Mouse (Mus musculus) heart, postnatal 0 days (tissue): Measurements from ENCODE around the gene Cux2. TPM values are rescaled to one million over a fixed set of nuclear protein-coding genes. Genes with fewer than 3 reads are reported as not detected.
A peak's percentile ranks its signal among the peaks of the same experiment; 100 is the strongest.

Experiments used
- ATAC-seq: fragments of 200-750 bp; cut with Nextera tagmentation; 2 replicates; pipeline ENCODE4 v1.8.0; 2017; ENCODE audit warnings: low read depth, moderate number of reproducible peaks, moderate library complexity; ENCODE audit not compliant: insufficient read depth
- DNase-seq: peaks from one replicate; pipeline ENCODE4 v3.0.0-alpha.2; 2016; ENCODE audit warnings: low spot score
- H3K27ac ChIP-seq: fragments of 300-500 bp; sonication (generic); 2 replicates; pipeline ENCODE4 v1.5.1; 2014; ENCODE audit warnings: low read depth, mild to moderate bottlenecking
- H3K27me3 ChIP-seq: fragments of 300-500 bp; sonication (generic); 2 replicates; pipeline ENCODE4 v1.6.1; 2014; ENCODE audit warnings: low read length, mixed read lengths; ENCODE audit not compliant: control insufficient read depth, insufficient read depth
- H3K36me3 ChIP-seq: fragments of 300-500 bp; sonication (generic); replicated peaks from 2 replicates; pipeline ENCODE4 v1.6.1; 2014; ENCODE audit warnings: low read length, mixed read lengths; ENCODE audit not compliant: control insufficient read depth, insufficient read depth
- H3K4me1 ChIP-seq: fragments of 300-500 bp; sonication (generic); 2 replicates; pipeline ENCODE4 v1.6.1; 2014; ENCODE audit warnings: antibody characterized with exemption; ENCODE audit not compliant: control insufficient read depth, insufficient read depth
- H3K4me2 ChIP-seq: fragments of 300-500 bp; sonication (generic); 2 replicates; pipeline ENCODE4 v1.6.1; 2014; ENCODE audit warnings: low read depth, mild to moderate bottlenecking, low read length, moderate library complexity
- H3K4me3 ChIP-seq: fragments of 300-500 bp; sonication (generic); 2 replicates; pipeline ENCODE4 v1.5.1; 2014; ENCODE audit warnings: low read depth, low read length
- H3K9ac ChIP-seq: fragments of 300-500 bp; sonication (generic); replicated peaks from 2 replicates; pipeline ENCODE4 v1.6.1; 2014; ENCODE audit warnings: low read depth, low read length, mixed read lengths
- H3K9me3 ChIP-seq: fragments of 300-500 bp; sonication (generic); replicated peaks from 2 replicates; pipeline ENCODE4 v1.6.1; 2016; ENCODE audit warnings: low read length; ENCODE audit not compliant: control insufficient read depth
- CTCF ChIP-seq: IDR thresholded peaks from 2 replicates; pipeline ENCODE4 v1.5.1; 2016; ENCODE audit warnings: antibody characterized with exemption, control low read depth, low read depth
- EP300 ChIP-seq: IDR thresholded peaks from 2 replicates; pipeline ENCODE4 v1.6.1; 2016; ENCODE audit warnings: antibody characterized with exemption, low read depth
- WGBS: fragments of 180-500 bp; shearing (Covaris S2); extraction: QIAGEN DNeasy Blood & Tissue Kit; methylation state at CpG from one replicate; pipeline ENCODE4 v1.1.7; 2014; 5-methylcytosine and 5-hydroxymethylcytosine counted together
- polyA plus RNA-seq: library from polyadenylated mRNA; unstranded; fragments of >200 nt; fragmentation: Nextera tagmentation; extraction: Ambion mirVana; gene quantifications from 2 replicates; pipeline ENCODE4 v1.2.1, GENCODE M21; 2015
- total RNA-seq: library from RNA; depleted of rRNA; stranded (reverse); fragments of >200 nt; gene quantifications from 2 replicates; pipeline ENCODE4 v1.2.3, GENCODE M21; 2014; ENCODE audit warnings: low replicate concordance

Cux2 gene
- total and polyA plus RNA-seq, 2 experiments from 2014 or later: 1.3 to 9.5 TPM

GRCm38 (mm10) chr5:121994808-121995207, 55.1 kb downstream of the Cux2 start:
- DNase-seq (no peak), ATAC-seq (no peak)
- Histone ChIP-seq H3K9me3 (no peaks in the 10 kb centered on the region), H3K27me3 (no peaks in the 10 kb centered on the region), H3K4me2 (no peak overlapping the region), H3K27ac (no peak overlapping the region), H3K4me1 (0 out of 2 replicates have a peak, but pooled peaks cover 6% of the 10 kb centered on the region), H3K36me3 (no peaks in the 10 kb centered on the region), H3K9ac (no peak overlapping the region), H3K4me3 (no peak overlapping the region)
- WGBS: 84% methylated on average over 12 of the region's 12 CpGs
- TF ChIP-seq CTCF (no peak), EP300 (no peak)

GRCm38 (mm10) chr5:121991914-121992313, 58.0 kb downstream of the Cux2 start:
- DNase-seq: no peak
- TF ChIP-seq CTCF (no peak), EP300 (no peak)
- Histone ChIP-seq H3K9ac (no peak overlapping the region), H3K4me2 (no peak overlapping the region), H3K4me1 (no peaks in the 10 kb centered on the region), H3K27ac (no peak overlapping the region), H3K36me3 (no peaks in the 10 kb centered on the region), H3K9me3 (no peaks in the 10 kb centered on the region), H3K27me3 (no peaks in the 10 kb centered on the region), H3K4me3 (no peak overlapping the region)
- ATAC-seq: no peak
- 62% methylated on average over 6 of the region's 6 CpGs for WGBS

DNA sequence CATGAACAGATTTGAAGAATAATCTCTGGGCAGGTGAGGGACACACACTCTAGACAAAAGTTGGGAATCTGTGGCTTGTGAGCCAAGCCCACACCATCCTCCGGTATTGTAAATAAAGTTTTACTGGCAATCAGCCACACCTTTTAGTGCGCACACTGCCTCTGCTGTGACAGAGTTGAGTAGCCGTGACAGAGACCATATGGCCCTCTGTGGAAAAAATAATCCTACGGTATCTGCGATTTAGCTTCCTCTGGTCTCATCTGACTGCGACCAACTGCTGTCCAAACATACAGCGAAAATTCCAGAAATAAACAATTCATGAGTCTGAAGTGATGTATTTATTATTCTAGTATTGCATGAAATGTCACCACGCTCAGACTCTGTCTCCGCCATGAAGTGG, 64.0 kb downstream of the Cux2 start:
- TF ChIP-seq CTCF (no peak), EP300 (no peak)
- H3K27me3 ChIP-seq: no peaks in the 10 kb centered on the region
- peak; percentile 70 for ATAC-seq
- H3K4me1 ChIP-seq: no peaks in the 10 kb centered on the region
- no peaks in the 10 kb centered on the region for H3K36me3 ChIP-seq
- H3K27ac ChIP-seq: peak overlapping the region; percentile 48; the same call in 1 of the 2 replicates
- 30% methylated on average over 9 of the region's 9 CpGs for WGBS
- H3K9ac ChIP-seq: no peak overlapping the region
- no peaks in the 10 kb centered on the region for H3K9me3 ChIP-seq
- no peak overlapping the region for H3K4me2 ChIP-seq
- H3K4me3 ChIP-seq: no peak overlapping the region
- DNase-seq: peak; percentile 69

GRCm38 (mm10) chr5:121981650-121982131, 68.2 kb downstream of the Cux2 start:
- Histone ChIP-seq H3K36me3 (no peaks in the 10 kb centered on the region), H3K4me1 (no peaks in the 10 kb centered on the region), H3K9me3 (no peaks in the 10 kb centered on the region), H3K4me2 (no peak overlapping the region), H3K27ac (no peak overlapping the region), H3K27me3 (no peaks in the 10 kb centered on the region), H3K4me3 (no peak overlapping the region), H3K9ac (no peak overlapping the region)
- DNase-seq (no peak), ATAC-seq (no peak)
- 51% methylated on average over 16 of the region's 16 CpGs for WGBS
- TF ChIP-seq EP300 (no peak), CTCF (no peak)

DNA sequence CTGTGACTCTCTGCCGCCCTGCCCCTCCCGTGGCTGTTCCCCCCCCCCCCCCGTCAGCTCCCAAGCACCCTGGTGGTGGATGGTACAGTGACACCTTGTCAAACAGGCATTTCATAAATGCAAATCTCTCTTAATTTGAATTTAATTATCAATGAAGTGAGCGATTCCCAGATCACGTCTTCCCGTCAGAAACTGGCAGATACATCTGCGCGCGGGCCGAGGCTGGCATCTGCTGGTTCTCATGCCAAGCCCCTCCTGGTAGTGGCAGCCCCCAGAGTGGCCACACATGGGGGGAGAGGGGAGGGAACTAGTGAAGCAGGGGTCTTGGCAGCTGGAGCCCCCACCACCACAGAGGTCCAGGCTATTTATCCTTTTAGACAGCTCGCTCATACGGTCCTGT, 73.6 kb downstream of the Cux2 start:
- 90% methylated on average over 11 of the region's 12 CpGs for WGBS
- DNase-seq: no peak
- Histone ChIP-seq H3K36me3 (no peaks in the 10 kb centered on the region), H3K9ac (no peak overlapping the region), H3K4me1 (no peaks in the 10 kb centered on the region), H3K4me3 (no peak overlapping the region), H3K4me2 (no peak overlapping the region), H3K27me3 (no peaks in the 10 kb centered on the region), H3K9me3 (no peaks in the 10 kb centered on the region), H3K27ac (no peak overlapping the region)
- no peak for ATAC-seq
- no peak for TF ChIP-seq CTCF
- no peak for TF ChIP-seq EP300

DNA sequence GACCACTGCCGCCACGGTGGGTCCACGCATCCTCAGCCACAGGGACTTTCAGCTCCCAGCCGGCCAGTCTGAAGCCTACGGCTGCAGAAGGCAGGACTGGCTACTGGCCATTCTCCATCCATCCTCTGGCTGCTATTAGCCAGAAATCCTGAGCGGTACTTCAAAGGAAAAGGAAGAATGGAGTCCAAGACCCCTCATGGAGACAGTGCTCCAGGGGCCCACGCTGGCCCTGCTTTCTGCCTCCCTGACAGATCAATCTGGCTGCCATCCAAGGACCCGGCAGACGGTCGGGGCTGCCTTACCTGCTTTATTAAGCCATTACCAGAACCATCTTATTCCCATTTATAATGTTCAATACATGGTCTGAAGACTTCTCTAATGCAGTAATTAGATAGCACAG, 76.4 kb downstream of the Cux2 start:
- no peak overlapping the region for H3K4me2 ChIP-seq
- DNase-seq (no peak), ATAC-seq (no peak)
- H3K4me1 ChIP-seq: no peaks in the 10 kb centered on the region
- WGBS: 48% methylated on average over 10 of the region's 10 CpGs
- no peaks in the 10 kb centered on the region for H3K36me3 ChIP-seq
- H3K27ac ChIP-seq: no peak overlapping the region
- H3K9me3 ChIP-seq: no peaks in the 10 kb centered on the region
- H3K9ac ChIP-seq: no peak overlapping the region
- no peak for TF ChIP-seq EP300
- no peak overlapping the region for H3K4me3 ChIP-seq
- H3K27me3 ChIP-seq: no peaks in the 10 kb centered on the region
